Mouse (Mus musculus) MN1 (cell line): ENCODE results near the gene Gm3115.
"Not testable (repeated sequence)": the region's sequence is repeated elsewhere in the genome, so short reads cannot be mapped to it uniquely, and the experiment has no call there.

Experiments used
- DNase-seq: peaks from one replicate; pipeline ENCODE4 v3.0.0-alpha.2; 2016; ENCODE audit warnings: low spot score

Gene Gm3115

GRCm38 (mm10) chr14:4083820-4084219 is at the start of gene Gm3115:
TSS of gene Gm3115 (plus strand) at chr14:4084120.
- DNase-seq: not testable (repeated sequence)

- not testable (repeated sequence) for DNase-seq
These were observed 26.5 kb downstream of the Gm3115 start, which contains the start of gene Gm8108 for GRCm38 (mm10) chr14:4110426-4110825. TSS of gene Gm8108 (plus strand) at chr14:4110526.

GRCm38 (mm10) chr14:4141646-4142045 is 57.7 kb downstream of the Gm3115 start:
- not testable (repeated sequence) for DNase-seq
